ENCODE assay signal across 14 mouse cellular contexts in the genomic region with DNA sequence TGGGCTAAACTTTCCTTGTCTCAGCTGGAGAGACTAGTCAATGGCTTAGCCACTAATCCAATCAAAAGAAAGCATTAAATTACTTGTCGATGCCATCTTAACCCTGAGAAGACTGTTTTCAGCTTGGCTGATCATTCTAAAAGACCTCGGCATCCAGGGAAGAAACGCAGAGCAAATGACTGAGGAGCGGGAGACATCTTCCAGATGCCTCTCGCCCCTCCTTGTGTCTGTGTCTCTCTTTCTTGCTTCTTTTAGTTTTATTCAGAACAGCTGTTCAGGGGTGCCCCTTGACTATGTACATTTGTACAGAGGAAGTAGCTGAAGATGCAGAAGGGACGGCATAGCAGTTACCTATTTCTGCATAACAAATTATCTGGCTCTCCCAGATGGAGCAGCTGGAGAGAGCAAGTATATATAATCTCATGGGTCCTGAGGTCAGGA.
DNase-seq lines count a peak whose midpoint lies in the region; ATAC-seq and TF ChIP-seq lines count a peak whose summit lies in the region.
"Had no signal": no experiment of that assay in that cellular context is flagged by ENCODE, and none has a peak within 500 bp of the region (broad histone marks: within the 10 kb centered on the region; RNA-seq: fewer than 3 reads in every experiment).

No protein-coding gene starts in this region.

- no peak for DNase-seq in heart, adult 11 months
- DNase-seq in embryonic facial prominence, embryonic 10.5 days (ENCODE audit: low spot score): peak; percentile 23
- no peak for DNase-seq in lung, adult 2 months
- no peak for DNase-seq in T-cell, adult 2 months (ENCODE audit: low spot score)
- DNase-seq: B cell, adult 2 months; cerebellum, adult 18-20 months; kidney, adult 2 months; liver, postnatal 0 days; right cerebral cortex, postnatal 25 days had no signal

- no peaks in the 10 kb centered on the region for H3K36me3 ChIP-seq in heart, embryonic 12.5 days
- H3K36me3 ChIP-seq in embryonic facial prominence, embryonic 10.5 days (replicated peaks): no peaks in the 10 kb centered on the region
- no peaks in the 10 kb centered on the region for H3K36me3 ChIP-seq in hindbrain, embryonic 12.5 days
- no peaks in the 10 kb centered on the region for H3K36me3 ChIP-seq in midbrain, embryonic 13.5 days

- H3K27me3 ChIP-seq in heart, embryonic 12.5 days (replicated peaks): 0 out of 2 replicates have a peak, but pooled peaks cover 2% of the 10 kb centered on the region
- peaks cover 48% of the 10 kb centered on the region for H3K27me3 ChIP-seq in embryonic facial prominence, embryonic 10.5 days (replicated peaks; ENCODE audit: low read depth, poor library complexity, severe bottlenecking)
- H3K27me3 ChIP-seq in hindbrain, embryonic 12.5 days: no peaks in the 10 kb centered on the region
- peaks cover 14% of the 10 kb centered on the region; the same call in 1 of the 2 replicates for H3K27me3 ChIP-seq in midbrain, embryonic 13.5 days

- no peak for TF ChIP-seq POLR2A in lung, adult 2 months (IDR thresholded peaks at IDR 0.05; ENCODE audit: borderline replicate concordance, extremely low read depth, low read depth, low read length)

- H3K4me3 ChIP-seq in heart, embryonic 12.5 days: no peak overlapping the region
- H3K4me3 ChIP-seq in embryonic facial prominence, embryonic 10.5 days: no peak overlapping the region
- H3K4me3 ChIP-seq in hindbrain, embryonic 12.5 days: no peak overlapping the region
- H3K4me3 ChIP-seq in midbrain, embryonic 13.5 days (replicated peaks): no peak overlapping the region
- no peak overlapping the region for H3K4me3 ChIP-seq in lung, adult 2 months (replicated peaks; ENCODE audit: extremely low read depth, low read depth, low read length)
- H3K4me3 ChIP-seq: myocyte had no signal

- TF ChIP-seq CTCF in lung, adult 2 months (IDR thresholded peaks at IDR 0.05; ENCODE audit: insufficient read depth, low read length): no peak

- H3K4me1 ChIP-seq in heart, embryonic 12.5 days (replicated peaks): peaks cover 26% of the 10 kb centered on the region
- peaks cover 21% of the 10 kb centered on the region for H3K4me1 ChIP-seq in embryonic facial prominence, embryonic 10.5 days
- H3K4me1 ChIP-seq in hindbrain, embryonic 12.5 days: peaks cover 16% of the 10 kb centered on the region
- H3K4me1 ChIP-seq in midbrain, embryonic 13.5 days (replicated peaks): peaks cover 24% of the 10 kb centered on the region
- no peaks in the 10 kb centered on the region for H3K4me1 ChIP-seq in lung, adult 2 months (ENCODE audit: control insufficient read depth, insufficient read depth, low read length)

- peak overlapping the region; percentile 35; the same call in 1 of the 2 replicates for H3K27ac ChIP-seq in heart, embryonic 12.5 days (ENCODE audit: poor library complexity, severe bottlenecking)
- H3K27ac ChIP-seq in embryonic facial prominence, embryonic 10.5 days (replicated peaks): no peak overlapping the region
- H3K27ac ChIP-seq in hindbrain, embryonic 12.5 days: peak overlapping the region; percentile 77
- peak overlapping the region; percentile 59; the same call in 1 of the 2 replicates for H3K27ac ChIP-seq in midbrain, embryonic 13.5 days

- no peak overlapping the region for H3K9ac ChIP-seq in heart, embryonic 12.5 days
- no peak overlapping the region for H3K9ac ChIP-seq in hindbrain, embryonic 12.5 days
- no peak overlapping the region for H3K9ac ChIP-seq in midbrain, embryonic 13.5 days (replicated peaks)
- H3K9ac ChIP-seq: liver, postnatal 0 days had no signal

- ATAC-seq in heart, embryonic 12.5 days (ENCODE audit: insufficient number of reproducible peaks, low FRiP score): no peak
- peak; percentile 6 for ATAC-seq in hindbrain, embryonic 12.5 days (ENCODE audit: low FRiP score)
- peak; percentile 30; the same call in 1 of the 2 replicates for ATAC-seq in midbrain, embryonic 13.5 days
- no peak for ATAC-seq in megakaryocyte, adult 5-6 weeks (ENCODE audit: poor library complexity, severe bottlenecking)
- ATAC-seq: liver, postnatal 0 days had no signal

- H3K9me3 ChIP-seq in heart, embryonic 12.5 days (replicated peaks): peaks cover 6% of the 10 kb centered on the region; the same call in 1 of the 2 replicates
- H3K9me3 ChIP-seq in embryonic facial prominence, embryonic 10.5 days: no peaks in the 10 kb centered on the region
- H3K9me3 ChIP-seq in hindbrain, embryonic 12.5 days (replicated peaks): no peaks in the 10 kb centered on the region
- no peaks in the 10 kb centered on the region for H3K9me3 ChIP-seq in midbrain, embryonic 13.5 days

- no peak overlapping the region for H3K4me2 ChIP-seq in heart, embryonic 12.5 days
- H3K4me2 ChIP-seq in hindbrain, embryonic 12.5 days (replicated peaks): peak overlapping the region; percentile 32; the same call in 1 of the 2 replicates
- H3K4me2 ChIP-seq in midbrain, embryonic 13.5 days (replicated peaks): peak overlapping the region; percentile 29; the same call in 1 of the 2 replicates

- 54% methylated on average over 6 of the region's 6 CpGs for WGBS in heart, embryonic 12.5 days
- WGBS in embryonic facial prominence, embryonic 10.5 days: 13% methylated on average over 6 of the region's 6 CpGs
- 14% methylated on average over 6 of the region's 6 CpGs for WGBS in hindbrain, embryonic 12.5 days
- 6% methylated on average over 6 of the region's 6 CpGs for whole genome bisulfite sequencing in midbrain, embryonic 13.5 days
- 67% methylated on average over 6 of the region's 6 CpGs for WGBS in lung, adult 2 months

Comparison
In these comparisons a context has a peak if more than half of its experiments do, and no peak if none do; other contexts are left out.
1. ATAC-seq: peak in hindbrain, embryonic 12.5 days (single experiment) and midbrain, embryonic 13.5 days (single experiment); none in heart, embryonic 12.5 days (single experiment) and megakaryocyte, adult 5-6 weeks (single experiment).